Mouse (Mus musculus): ENCODE measurements around the gene Lfng.
A peak's percentile ranks its signal among the peaks of the same experiment; 100 is the strongest.

Gene Lfng

DNA sequence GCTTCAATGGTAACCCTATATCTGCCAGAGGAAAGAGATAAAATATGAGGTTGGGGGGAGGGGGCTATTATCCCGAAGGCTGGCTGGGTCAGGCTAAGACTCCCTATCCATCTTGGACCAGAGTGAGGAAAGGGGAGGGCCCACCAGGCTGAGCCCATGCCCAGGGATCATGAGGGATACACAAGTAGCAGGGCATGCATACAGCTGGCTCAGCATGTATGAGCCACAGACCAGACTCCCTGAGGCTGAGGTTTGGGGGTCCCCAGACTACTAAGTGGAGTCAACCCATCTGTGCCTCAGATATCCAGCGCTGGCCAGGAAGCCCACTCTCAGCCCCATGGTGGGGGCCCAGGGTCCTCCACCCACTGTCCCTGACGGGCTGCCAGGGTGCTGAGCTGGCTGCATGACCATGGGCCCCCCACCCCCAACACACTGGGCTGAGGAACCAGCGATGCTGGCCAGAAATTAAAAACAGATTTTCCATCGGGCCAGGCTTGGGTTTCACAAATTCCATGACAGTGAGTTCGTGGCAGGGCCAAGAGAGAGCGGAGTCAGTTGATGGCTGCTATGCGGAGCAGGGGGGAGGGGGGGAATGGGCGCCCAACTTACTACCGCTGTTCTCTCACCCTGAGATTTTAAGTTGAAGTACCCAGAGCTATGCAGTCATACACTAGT lies 34.3 kb downstream of the Lfng start:
- peak; percentile 56 for DNase-seq

DNA sequence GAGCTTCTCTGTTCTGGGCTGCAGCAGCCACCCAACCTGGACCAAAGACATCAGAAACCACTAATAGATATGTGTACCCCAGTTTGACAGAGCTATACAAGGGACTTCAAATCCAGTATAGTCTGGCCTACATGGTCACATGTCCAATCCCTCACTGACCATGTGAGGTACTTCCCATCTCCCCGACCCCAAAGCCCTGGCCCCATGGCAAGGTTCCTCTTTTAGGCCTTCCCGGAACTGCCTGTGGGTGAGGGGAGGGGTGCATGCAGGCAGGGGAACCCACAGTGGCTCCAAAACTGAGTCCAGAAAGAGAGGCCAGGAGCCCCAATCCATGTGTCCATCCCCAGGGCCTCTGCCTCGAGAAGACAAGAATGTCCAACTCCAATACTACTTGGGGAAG lies 35.0 kb downstream of the Lfng start:
- DNase-seq: peak; percentile 37

DNA sequence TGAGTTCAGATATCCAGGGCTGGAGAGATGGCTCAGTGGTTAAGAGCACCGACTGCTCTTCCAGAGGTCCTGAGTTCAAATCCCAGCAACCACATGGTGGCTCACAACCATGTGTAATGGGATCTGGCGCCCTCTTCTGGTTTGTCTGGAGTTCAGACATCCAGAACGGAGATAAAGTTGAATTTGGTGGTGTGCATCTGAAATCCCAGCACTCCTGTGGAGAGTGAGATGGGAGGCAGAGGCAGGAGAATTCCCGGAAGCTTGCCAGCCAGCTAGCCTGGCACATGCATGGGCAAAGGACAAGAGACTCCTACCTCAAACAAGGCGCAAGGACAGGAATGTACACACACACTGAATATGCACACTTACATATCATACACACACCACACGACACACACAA lies 37.1 kb downstream of the Lfng start:
- peak; percentile 46 for DNase-seq

DNA sequence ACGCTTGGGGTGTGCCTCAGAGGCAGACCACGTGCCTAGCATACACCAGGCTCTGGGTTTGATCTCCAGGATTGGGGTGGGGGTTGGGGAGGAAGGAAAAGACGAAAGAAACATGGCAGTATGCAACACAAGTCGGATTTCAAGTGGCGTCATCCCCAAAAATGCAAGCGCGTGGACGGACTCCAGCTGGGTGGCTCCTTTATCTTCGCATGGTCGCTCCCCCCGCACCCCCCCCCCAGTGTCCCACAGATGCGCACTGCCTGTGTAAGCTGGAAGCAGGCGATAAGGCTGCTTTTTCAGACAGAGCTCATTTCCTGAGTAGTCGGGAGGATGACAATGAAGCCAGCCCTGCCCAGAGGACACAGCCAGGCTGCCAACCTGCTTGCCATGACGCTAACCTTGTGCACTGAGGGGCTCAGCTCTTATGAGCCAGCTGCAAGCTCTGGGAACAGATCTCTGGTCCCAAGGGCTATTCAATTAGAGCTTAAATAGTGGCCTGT lies 37.6 kb downstream of the Lfng start:
- DNase-seq: peak; percentile 70

DNA sequence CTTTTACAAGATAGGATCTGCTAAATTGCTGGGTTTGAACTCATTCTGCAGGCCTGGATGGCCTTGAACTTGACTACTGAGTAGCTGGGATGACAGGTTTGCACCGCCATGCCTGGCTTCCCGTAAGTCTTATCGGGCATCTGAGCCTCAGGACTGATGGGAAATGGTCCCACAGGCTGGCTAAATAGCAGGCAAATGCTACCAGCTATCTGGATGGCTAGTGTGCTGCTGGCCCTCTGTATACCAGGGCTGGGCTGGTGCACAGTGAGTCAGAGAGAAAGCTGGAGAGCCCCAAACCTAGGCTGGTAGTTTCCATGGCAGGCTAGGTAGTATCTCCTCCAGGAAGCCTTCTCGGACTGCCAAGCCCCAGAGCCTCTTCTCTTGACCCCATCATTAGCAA lies 38.3 kb downstream of the Lfng start:
- no peak for DNase-seq

DNA sequence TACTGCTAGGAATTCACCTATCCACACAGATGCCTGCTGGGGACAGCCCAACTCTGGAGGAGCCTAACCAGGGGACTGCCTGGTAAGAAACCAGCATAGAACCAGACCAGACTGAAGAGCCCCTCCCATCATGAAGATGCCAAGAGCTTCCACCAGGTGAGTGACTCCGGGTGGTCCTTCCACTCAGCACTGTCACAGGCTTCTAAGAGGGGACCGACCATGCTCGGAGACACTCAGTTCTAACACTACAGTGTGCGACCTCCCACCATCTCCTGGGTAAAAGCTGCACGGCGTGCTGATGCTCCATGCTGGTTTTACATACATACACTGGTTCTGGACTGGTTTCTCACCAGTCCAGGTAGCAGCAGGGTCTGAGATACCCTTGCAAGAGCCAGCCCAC lies 39.1 kb downstream of the Lfng start:
- no peak for DNase-seq

DNA sequence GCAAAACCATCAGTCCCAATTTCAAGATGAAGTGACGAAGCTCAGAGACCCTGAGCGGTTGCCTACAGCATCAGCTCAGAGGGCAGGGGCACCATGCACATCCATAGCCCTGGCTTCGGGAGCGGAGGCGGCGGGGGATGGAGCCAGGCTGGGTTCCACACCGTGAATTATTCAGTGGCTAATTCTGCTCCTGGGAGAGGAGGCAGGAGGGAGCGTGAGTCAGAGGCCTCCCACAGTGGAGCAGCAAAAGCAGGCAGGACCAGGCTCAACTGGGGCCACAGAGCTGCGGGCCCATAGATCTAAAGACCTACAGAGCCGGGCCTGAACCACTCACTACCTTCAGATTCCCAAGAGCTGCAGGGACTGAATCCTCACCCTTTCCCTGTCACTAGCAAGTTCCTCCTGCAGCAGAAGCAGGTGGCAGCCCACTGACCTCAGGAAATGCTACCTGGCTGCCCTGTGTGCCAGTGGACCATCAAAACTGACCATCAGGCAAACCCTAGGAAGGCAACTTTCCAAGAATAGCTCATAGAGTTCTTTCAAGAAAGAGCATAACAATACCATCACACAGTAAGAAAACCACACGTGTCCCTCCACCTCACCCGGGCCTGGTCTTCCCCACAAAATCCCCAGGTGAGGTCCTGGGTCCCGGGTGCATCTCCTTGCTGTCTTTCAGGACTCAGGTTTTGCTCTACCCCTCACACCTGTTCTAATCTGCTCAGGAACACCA lies 40.1 kb downstream of the Lfng start:
- peak; percentile 29 for DNase-seq

DNA sequence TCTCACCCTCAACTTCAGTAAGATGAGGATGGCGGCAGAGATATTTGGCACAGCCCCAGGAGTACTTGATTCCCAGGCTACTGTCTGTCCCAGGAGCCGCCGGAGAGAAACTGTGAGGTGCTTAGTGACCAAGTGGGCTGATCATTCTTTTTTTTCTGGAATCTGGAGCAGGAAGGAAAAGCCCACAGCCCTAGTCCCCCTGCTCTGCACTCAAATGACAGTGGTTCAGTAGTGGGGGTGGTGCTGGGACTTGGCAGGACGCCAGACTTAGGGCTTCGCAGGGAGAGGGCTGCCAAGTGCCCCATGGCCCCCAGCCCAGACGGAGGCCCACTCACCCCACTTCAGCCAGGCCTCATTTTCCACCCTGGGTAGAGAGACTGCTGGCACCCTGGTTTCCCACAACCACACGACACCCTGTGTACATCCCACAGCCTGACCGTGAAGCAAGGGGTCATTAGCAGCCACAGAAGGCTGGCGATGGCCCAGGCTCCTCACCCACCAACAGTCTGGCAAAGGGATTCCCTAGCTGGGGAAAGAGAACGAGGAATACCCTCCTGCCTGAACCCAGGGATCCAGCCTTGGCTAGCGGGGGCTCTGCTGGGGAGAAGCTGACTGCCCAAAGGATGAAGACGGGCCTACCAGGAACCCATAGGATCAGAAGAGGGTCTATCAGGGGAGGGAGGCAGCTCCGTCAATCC lies 40.9 kb downstream of the Lfng start:
- DNase-seq: peak; percentile 82

DNA sequence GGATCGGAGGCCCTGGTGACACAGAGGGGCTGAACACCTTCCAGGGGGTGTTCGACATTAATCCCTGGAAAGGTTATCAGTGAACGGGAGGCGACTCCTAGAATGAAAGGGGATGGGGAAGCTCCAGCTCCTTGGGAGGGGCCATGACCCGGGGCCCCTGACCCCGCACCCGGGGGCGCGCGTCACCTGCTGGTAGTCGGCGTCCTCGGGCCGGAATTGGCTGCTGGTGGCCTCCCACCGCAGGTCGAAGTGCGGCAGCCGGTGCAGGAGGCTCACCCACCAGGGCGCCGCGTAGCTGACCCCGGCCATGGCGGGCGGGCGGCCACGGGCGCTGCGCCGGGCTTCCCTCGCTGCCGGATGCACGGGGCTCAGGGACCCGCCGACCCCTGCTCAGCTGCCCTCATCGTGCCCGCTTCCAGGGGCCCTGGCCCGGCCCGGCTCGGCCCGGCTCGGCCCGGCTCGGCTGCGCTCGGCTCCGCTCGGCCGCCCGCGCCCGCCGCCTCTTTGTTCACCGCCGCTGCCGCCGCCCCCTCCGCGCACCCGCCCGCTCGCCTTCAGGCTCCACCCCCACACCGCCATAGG lies 41.5 kb downstream of the Lfng start, which contains the start of gene Ttyh3:
TSS of gene Ttyh3 (minus strand) at position 513 of the 582 bp plus-strand sequence.
- no peak for DNase-seq

DNA sequence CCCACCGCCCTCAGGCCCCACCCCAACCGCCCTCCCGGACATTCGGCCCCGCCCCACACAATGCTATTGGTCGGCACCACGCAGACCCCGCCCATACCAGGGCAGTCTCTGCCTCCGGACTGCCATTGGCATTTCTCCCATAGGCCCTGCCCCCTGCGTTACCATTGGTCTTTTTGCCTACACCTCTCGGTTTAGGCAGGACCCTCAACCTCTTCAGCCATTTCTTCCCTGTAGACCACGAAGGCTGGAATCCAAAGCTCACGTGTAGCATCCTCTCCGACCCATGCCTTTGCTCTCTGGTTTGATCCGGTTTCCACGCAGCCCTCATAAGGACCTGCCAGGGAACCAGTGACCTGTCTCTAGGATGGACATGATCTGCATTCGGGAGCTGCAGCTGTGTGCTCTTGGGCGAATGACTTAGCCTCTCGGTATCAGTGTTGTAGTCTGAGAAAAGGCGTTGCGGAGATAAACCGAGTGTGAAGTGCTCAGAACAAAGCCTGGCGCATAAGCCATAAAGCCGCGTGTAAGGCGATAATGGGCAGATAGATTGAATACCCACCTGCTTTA lies 42.1 kb downstream of the Lfng start:
- DNase-seq: peak; percentile 99

DNA sequence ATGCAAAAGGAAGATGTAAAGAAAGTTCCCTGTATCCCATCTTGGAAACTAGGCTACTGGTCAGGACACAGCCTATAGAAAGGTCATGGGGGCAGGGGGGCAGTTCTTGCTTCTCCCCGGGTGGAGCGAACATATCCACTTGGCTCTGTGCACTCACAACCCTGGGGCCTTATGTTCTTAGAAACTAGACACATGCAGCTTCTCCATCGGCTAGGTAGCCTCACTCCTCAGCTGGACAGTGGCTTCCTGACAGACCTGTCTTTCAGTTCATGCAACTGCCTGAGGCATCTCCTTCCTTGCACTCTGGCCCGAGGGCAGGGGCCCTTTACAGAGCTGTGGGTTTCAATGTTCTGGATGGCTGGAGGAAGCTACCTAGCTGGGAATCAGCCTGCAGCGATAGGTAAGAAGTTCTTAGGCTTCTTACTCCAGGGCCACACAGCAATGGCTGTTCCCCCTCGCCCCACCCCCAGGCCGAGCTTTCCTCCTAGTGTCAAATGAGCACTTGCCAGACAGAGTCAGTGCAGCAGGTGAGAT lies 42.8 kb downstream of the Lfng start:
- no peak for DNase-seq

DNA sequence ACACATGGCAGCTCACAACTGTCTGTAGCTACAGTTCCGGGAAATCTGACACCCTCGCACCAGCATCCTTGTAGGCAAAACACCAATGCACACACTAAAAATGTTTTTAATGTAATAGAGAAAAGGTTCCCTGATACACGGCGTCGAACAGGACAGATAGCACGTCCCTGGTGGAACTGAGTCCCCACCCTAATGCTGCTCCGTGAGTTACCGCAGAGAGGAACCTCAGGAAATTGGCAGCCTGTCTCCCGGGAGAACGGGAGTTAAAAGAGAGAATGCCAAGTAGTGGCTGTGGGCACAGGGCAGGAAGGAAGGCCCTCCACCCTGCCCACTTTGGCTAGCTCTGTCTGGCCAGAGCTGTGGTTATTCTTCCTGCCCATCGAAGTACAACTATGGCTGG lies 44.1 kb downstream of the Lfng start:
- DNase-seq: no peak

DNA sequence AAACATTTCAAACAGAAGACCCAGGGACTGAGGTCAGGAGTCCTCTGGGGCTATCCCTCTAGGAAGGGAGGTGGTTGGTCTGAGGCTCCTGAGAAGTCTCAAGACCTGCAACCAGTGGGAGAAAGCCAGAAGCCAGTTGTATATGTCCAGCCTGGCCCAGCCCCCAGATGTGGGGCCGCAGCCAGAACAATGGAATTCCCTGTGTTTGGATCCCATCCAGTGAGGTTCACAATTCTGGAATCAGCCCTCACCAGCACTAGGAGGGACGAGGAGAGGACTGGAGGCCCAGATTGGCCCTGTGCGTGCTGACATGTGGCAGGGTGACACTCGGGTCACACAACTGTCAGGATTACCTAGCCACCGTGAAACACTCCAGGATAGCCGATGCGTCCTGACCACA lies 45.5 kb downstream of the Lfng start:
- DNase-seq: peak; percentile 39

DNA sequence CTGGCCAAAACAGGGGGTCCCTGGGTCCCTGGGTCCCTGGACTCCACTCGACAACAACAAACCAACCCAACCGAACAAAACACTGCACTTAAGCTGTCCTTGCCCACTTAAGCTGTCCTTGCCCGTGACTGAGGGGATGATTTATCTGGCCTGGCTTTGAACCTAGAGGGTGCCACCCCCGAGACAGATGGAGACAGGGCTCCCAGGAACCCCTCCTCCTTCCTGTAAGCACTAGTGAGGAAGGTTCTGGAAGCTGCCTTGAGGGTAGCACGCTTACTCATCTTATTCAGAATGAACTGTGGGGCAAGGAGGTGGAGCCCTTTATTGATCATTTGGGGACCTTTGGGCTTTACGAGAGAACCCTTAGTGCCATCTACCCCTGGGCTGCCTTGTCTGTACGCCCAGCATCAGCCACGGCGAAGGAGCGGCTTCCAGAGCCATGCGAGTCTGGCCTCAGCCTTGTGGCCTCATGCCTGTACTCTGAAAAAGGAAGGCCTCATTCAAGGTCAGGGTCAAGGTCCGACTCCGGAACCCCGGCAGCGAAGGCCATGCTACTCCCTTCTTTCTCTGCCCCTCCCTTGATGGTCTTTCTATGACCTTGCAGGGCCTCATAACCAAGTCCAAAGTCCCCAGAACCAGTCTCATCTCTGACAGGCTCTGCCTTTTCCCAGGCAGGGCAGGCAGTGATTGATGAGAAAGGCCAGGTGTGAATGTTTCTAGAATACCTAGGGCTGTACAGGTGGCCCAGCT lies 47.2 kb downstream of the Lfng start:
- no peak for DNase-seq

DNA sequence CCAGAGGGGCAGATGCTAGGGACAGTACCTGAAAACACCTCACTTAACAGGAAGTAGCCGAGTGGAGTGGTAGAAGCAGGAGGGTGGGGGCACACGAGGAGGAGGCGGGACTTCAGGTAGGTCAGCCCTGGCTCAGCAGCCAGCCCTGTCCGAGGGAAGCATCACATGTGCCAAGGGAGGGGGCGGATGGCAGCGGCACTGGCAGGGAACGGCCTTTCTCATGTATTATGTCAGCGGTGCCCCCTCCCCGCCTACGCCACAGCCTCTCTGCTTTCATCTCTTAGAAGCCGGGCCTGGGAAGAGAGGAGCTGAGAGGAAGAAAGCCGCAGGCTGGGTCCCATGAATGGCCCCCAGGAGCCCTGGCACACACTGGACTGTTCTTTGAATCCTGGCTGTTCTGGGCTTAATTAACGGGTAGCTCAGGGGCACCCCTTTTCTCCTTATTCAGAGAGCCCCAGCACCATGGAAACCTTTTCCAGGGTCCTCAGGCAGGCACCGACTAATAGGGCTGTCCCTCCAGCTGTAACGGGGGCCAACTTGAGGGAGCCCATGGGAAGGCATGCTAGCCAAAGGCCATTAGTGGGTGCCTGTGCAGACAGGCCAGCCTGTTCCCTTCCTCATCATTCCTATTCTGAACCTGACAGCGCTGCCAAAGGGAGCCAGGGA lies 52.6 kb downstream of the Lfng start:
- no peak for DNase-seq

DNA sequence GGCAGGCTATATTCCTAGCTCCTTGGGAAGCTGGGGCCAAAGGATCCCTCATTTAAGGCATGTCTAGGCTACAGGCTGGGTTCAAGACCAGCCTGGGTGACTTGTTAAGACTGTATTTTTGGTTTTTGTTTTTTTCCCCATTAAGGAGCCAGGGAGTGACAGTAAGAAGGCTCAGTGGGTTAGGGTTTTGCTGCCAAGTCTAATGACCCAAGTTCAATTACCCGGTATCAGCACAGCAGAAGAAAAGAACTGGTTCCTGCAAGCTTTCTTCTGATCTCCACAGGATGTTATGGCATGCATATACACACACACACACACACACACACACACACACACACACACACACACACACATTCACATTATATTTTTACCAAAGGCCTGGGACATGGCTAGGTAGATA lies 53.3 kb downstream of the Lfng start:
- no peak for DNase-seq

DNA sequence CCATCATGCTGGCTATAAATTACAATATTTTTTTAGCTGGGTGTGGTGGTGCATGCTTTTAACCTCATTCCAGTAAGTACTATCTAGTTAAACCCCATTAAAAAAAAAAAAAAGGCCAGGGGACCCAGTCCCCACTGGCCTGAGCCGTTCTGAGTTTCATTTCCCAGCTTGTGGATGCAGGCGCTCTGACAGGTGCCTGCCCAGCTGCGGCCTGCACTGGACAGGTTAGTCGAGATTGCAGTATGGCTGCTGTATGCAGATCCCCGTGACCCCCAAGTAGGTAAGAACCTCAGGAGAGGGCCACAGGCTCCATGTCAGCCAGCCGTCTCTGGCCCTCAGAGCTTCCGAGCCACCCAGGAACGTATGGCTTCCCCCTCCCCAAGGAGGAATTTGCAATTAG lies 54.3 kb downstream of the Lfng start:
- no peak for DNase-seq

DNA sequence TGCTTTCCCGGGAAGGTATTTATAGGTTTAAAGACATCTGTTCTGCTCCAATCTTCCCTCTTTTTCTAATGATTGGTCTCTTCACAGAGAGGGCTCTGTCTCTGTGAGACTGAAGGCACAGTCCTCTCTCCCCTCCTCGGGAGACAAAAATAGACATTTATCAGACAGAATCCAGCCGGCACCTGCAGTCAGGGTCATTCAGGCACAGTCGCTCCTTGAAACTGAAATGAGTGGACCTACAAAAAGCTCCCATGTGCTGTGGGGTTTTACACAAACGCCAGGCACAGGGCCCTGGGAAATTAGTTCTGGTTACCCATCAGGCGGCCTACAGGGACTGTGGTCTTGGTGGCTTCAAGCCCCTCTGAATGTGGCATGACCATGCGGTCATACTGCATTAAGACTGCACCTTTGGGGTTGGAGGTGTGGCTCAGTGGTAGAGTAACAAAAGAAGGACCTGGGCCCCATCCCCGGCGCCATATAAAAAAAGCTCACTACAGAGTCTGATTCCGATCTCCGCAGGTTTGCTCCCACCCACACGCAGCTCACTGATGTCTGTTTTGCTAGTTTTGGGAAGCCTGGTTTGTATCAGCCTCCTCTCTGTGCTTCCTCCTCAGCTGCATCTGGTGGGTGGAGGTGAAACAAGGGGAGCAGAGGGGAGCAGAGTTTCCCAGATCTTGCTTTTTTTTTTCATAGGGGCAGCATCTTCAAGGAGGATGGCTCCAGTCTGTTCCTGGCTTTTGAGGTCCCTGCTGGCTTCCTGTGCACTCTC lies 54.9 kb downstream of the Lfng start:
- no peak for DNase-seq

DNA sequence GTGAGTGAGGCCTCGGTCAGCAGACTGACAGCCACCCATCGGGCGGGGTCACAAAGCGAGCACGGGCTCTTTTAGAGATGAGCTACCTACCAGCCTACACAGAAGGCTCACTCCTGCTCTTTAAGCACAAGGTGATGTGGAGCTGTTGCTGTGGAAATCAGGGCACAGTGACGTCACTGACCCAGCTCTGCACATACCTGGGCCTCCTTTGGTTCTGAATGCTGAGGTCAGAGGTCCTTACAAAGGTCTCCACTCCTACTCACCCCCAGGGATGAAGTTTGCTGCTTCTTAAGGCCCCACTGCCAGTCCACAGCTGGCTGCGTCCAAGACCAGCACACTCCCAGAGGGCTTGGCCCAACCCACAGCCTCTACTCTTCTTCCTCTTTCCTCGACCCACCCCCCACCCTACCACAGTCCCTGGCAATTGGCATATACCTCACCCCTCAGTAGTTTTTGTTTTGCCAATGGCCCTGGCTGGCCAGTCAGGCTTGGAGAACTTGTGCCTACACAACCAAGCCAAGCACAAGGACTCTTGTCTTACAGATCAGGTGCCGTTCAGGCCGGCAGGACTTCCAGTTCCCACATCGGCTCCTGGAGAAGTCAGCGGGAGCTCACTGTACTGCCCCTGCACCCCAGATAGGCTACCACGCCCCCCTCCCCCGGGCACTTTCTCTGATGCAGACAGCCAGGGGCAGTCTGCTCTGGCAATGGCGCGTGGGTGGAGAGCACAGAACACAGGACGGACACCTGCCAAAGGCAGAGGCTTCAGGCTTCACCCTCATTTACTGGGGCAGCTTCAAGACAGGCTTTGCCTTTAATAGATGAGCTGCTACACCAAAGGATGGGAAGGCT lies 55.8 kb downstream of the Lfng start:
- no peak for DNase-seq
